Mouse (Mus musculus) stomach, postnatal 0 days (tissue): ENCODE measurements around the gene Wiz.

ENCODE experiments used
- CTCF ChIP-seq: IDR thresholded peaks from 2 replicates; pipeline ENCODE4 v1.5.1; 2016; ENCODE audit warnings: antibody characterized with exemption, low read depth, mild to moderate bottlenecking, moderate library complexity
- EP300 ChIP-seq: optimal IDR thresholded peaks from 2 replicates; pipeline ENCODE3; 2016; ENCODE audit warnings: antibody characterized with exemption

DNA sequence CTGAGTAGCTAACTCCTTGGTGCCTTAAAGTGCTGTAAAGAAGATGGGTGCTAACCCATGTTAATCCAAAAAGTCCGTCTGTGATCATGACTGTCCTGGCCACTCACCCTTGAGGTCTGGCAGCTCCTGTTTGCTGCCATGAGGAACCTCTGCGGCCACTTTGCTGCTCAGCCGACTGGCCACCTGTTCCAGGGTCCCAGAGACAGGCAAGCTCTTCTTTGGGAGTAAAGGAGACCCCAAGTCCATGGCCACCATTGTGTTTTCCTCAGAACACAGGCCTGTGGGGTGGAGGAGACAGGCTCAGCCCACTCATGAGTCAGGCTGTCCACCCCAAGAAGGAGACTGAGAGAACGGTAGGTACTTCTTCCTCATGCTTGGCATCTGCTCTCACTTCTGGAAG, 26.6 kb downstream of the Wiz start:
- no peak for TF ChIP-seq CTCF
- no peak for TF ChIP-seq EP300
